Mouse (Mus musculus) hematopoietic stem cell, adult 5-6 weeks (primary cell): Measurements from ENCODE around the gene Cir1. TPM values are rescaled to one million over a fixed set of nuclear protein-coding genes. Genes with fewer than 3 reads are reported as not detected.
A peak's percentile ranks its signal among the peaks of the same experiment; 100 is the strongest.

Experiments used
- ATAC-seq, 2 experiments: fragments of 125-278 bp in 1 of 2; replicated peaks in 1 of 2; 2 replicates each; pipeline ENCODE4 v1.8.0; 2016 to 2017; ENCODE audit warnings: inconsistent platforms in 2 of 2, mild to moderate bottlenecking in 2 of 2, moderate number of reproducible peaks in 2 of 2, low read depth in 1 of 2, moderate TSS enrichment in 1 of 2; ENCODE audit not compliant: low FRiP score in 2 of 2, poor library complexity in 2 of 2, severe bottlenecking in 2 of 2, insufficient read depth in 1 of 2, low TSS enrichment in 1 of 2
- total RNA-seq: library from RNA; stranded (forward); fragments of 172-1452, 232-1000 nt; gene quantifications from 2 replicates; pipeline ENCODE4 v1.2.3, GENCODE M21; 2017

The Cir1 gene
- 30.0 and 39.5 TPM in 2 replicates for total RNA-seq

DNA sequence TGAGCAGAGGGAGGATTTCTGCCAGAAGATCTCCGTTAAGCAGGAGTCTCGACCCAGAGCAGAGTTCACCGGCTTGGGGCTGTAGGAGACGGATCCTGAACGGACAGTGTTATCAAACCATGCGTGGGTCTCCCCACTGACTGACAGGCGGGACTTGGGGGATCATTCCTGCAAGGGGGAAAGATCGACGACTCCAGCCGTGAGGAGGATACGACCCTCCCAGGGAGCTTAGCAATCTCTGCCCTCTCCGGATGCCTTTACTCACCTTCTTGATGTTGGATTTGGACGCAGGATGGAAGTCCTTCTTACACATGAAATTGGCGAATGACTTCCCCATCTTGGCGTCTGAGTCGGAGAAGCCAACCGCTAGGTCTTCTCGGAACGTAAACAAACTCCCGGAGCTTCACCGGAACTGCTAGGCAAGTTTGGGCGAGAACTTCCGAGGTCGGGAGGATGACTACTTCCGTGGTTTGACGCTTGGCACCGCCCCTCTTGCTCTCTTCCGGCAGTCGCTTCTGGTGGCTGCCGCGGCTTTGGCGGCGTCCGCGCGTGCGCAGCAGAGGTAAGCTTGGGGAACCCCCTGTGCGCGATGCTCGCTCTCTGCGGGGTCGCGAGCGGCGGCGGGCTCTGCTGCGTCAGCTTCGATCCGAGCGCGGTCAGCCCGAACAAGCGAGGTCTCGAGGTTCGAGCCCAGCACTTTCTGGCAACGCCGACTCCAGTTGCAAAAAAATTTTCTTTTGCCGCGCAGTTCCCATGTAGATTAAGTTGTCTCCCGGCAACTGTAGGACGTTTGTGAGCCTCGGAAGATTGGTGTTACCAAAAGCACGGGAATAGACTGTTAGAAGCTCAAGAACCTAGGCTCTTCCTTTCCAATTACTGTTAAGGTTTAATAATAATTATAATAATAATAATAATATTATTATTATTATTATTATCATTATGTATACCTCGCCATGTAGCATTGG is at the start of gene Cir1, which contains the start of gene Scrn3:
Gene Cir1 (minus strand): TSS at position 550 of the 965 bp plus-strand sequence.
Gene Scrn3 (plus strand): TSS at position 450 of the 965 bp plus-strand sequence.
- ATAC-seq: peak; percentile 92 to 99

- ATAC-seq: no peak
Measured at GRCm38 (mm10) chr2:73360536-73360935, 48.0 kb upstream of the Cir1 start.

DNA sequence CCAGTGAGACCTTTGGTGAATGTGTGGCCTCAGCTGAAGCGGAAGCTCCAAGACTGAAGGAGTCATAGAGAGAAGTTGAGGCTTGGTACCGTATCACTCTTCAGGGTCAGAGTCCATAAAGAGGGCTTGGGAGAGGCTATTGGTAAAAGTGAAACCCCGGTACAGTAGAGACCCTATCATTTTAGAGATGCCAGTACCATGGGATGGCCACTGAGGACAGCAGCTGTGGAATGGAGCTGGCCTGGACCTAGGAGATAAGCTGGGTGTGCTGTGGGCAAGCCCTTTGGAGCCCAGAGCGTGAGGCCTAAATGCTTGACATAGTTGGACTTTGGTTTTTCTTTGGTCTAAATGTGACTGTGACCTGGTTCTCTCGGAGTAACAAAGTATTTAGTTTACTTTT is 47.4 kb upstream of the Cir1 start:
- ATAC-seq: peak; percentile 7 to 17; a peak in 1 of 4 replicates

GRCm38 (mm10) chr2:73357004-73357403 is 44.5 kb upstream of the Cir1 start:
- no peak for ATAC-seq

DNA sequence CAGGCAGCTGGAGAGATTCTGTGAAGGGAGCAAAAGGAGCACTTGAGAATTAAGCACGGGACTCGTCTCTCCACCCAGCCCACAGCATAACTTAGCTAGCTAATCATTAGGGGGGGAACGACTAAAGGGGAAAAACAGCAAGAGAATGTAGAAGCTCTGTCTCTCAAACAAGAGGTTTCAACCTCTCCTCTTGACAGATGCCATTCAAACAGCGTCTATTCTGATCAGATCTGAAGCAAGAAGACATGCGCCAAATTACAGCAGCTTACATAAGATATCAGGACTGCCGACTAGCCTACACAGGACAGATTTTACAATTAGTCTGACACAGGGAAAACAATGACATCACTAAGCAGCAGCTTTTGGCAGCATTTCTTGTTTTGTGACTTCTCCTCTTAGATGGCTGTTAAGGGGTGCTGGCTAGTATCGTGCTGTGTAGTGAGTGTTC is 39.5 kb upstream of the Cir1 start:
- no peak for ATAC-seq

DNA sequence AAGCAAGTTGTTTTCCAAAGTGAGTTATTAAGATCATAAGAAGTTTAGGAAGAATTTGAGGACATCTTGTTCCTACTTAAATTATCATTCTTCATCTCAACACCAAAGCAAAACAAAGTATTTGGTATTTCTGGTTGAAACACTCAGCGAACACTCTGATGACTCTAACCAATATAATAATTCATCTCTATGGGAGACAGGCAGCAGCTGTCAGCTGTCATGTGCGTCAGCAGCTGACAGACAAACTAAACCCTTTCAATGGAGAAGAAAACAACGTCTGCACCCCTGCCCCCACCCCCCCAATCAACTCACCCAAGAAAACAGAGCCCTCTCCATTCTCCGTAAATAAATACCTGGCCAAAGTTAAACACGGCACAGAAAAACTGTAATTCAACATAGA is 39.0 kb upstream of the Cir1 start:
- ATAC-seq: no peak

- ATAC-seq: no peak
Measured at GRCm38 (mm10) chr2:73348221-73348620, 35.7 kb upstream of the Cir1 start.

DNA sequence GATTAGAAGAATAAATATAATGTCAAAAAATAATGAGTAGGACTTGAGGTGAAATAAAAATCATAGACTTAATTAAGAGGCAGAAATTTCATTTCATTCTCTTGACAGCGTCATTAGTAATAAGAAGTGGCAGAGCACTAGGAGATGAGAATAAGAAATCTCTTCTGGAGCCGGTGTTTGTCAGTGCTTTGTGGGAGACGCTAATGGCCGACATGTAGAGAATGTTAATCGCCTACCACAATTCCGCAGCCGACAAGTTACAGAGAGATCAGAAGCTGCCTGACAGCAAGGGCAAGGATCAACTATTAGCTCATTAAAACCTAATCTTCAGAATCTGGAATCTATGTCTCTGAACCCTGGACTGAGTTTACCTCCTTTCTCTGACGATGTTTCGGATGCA is 35.3 kb upstream of the Cir1 start:
- ATAC-seq: no peak

- ATAC-seq: no peak
Measured at GRCm38 (mm10) chr2:73347136-73347535, 34.6 kb upstream of the Cir1 start.

DNA sequence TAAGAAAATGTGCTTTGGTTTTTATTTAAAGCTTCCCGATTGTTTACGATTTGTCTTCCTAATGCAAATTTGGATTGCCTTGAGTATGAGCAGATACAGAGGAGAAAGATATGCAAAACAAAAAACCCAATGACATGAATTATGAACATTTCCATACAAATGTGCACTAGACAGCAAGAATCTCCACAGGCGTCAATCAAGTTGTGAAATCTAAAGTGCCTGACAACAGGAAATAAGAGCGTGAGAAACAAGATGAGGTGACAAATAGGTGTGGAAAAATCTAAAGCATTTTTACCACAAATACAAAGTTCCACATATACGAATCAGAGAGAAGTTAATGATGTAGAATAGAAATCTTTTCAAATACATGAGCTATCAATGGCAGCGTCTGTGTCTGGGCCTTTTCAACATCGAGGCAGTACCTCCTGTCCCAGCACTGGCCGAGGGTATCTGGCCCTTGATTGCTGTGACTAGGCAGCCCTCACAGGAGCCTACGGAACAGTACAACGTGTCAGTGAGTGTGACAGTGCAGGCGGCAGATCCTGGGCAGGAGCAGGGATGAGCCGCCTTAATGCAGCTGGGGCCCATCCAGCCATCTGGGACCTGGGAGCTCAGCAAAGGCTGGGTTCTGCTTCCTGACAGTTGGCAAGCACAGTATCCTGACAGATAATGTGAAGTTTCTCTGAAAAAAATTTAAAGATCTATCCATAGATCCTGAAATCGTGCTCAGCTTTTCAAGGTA is 34.0 kb upstream of the Cir1 start:
- no peak for ATAC-seq

- no peak for ATAC-seq
Measured at GRCm38 (mm10) chr2:73345204-73345603, 32.7 kb upstream of the Cir1 start.

- no peak for ATAC-seq
Measured at GRCm38 (mm10) chr2:73343701-73344100, 31.2 kb upstream of the Cir1 start.

GRCm38 (mm10) chr2:73338415-73338814 is 25.9 kb upstream of the Cir1 start:
- ATAC-seq: no peak

GRCm38 (mm10) chr2:73335949-73336348 is 23.4 kb upstream of the Cir1 start:
- ATAC-seq: no peak

- ATAC-seq: no peak
Measured at GRCm38 (mm10) chr2:73325871-73326270, 13.4 kb upstream of the Cir1 start.

- no peak for ATAC-seq
Measured at GRCm38 (mm10) chr2:73322991-73323390, 10.5 kb upstream of the Cir1 start.

DNA sequence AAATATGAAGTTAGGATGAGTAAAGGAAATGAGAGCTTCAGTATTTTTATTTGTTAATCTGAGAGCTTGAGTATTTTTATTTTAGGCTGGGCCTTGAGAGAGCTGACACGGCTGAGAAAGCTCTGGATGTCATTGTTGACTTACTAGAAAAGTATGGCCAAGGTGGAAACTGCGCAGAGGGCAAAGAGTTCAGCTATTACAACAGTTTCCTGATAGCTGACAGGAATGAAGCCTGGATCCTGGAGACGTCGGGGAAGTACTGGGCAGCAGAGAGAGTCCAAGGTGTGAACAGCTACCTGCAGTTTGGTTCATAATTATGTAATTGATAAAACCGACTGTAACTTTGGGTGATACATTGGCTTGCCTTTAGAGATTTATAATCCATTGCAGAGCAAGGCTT is 6.7 kb upstream of the Cir1 start:
- ATAC-seq: no peak

DNA sequence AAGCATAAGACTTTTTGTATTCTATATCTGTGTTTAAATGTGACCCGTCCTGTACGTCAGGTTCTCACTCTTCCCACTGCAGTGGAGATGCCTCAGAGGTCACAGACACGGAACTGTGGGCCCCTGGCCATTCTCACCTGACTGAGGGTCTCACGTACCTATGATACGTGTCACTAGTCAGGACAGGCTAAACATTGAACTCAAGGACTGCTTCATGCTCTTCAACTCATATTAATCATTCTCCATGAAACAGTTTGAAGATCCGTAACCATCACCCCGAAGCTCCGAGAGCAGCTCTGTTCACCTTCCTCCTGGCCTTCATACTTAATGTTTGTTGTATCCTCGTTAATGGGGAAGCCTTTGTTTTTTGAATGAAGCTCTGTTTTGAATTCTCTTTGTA is 4.9 kb upstream of the Cir1 start:
- no peak for ATAC-seq
